Mouse (Mus musculus): ENCODE data around the gene Mrps36. TPM values are rescaled to one million over a fixed set of nuclear protein-coding genes. Genes with fewer than 3 reads are reported as not detected.
A peak's percentile ranks its signal among the peaks of the same experiment; 100 is the strongest.
"Not testable (repeated sequence)": the region's sequence is repeated elsewhere in the genome, so short reads cannot be mapped to it uniquely, and the experiment has no call there.

Gene Mrps36
- polyA plus RNA-seq, 1 experiment from 2014 or later, result 132 TPM

- not testable (repeated sequence) for H3K27me3 ChIP-seq (ENCODE audit: control insufficient read depth, insufficient read depth, low read length); H3K4me3 ChIP-seq (replicated peaks; ENCODE audit: low read depth, low read length); ATAC-seq (ENCODE audit: low FRiP score, low TSS enrichment); H3K27ac ChIP-seq (replicated peaks; ENCODE audit: low read depth, low read length); H3K9me3 ChIP-seq (ENCODE audit: control insufficient read depth, low read length); H3K4me2 ChIP-seq (ENCODE audit: low read length); H3K9ac ChIP-seq (replicated peaks; ENCODE audit: low read length); DNase-seq
- H3K4me1 ChIP-seq (ENCODE audit: control insufficient read depth, insufficient read depth, low read length), result peaks cover 10% of the 10 kb centered on the region
- peaks cover 14% of the 10 kb centered on the region for H3K36me3 ChIP-seq (ENCODE audit: control insufficient read depth, insufficient read depth, low read length)
- WGBS, result 94% methylated on average over 4 of the region's 4 CpGs
These were observed 15.9 kb downstream of the Mrps36 start for GRCm38 (mm10) chr13:100728530-100728929.

GRCm38 (mm10) chr13:100728086-100728485 lies 16.4 kb downstream of the Mrps36 start:
- H3K4me3 ChIP-seq (replicated peaks; ENCODE audit: low read depth, low read length), result no peak overlapping the region
- ATAC-seq (ENCODE audit: low FRiP score, low TSS enrichment), result no peak
- 96% methylated on average over 5 of the region's 5 CpGs for WGBS
- H3K27ac ChIP-seq (replicated peaks; ENCODE audit: low read depth, low read length), result no peak overlapping the region
- H3K4me2 ChIP-seq (ENCODE audit: low read length), result no peak overlapping the region
- peaks cover 10% of the 10 kb centered on the region for H3K4me1 ChIP-seq (ENCODE audit: control insufficient read depth, insufficient read depth, low read length)
- no peaks in the 10 kb centered on the region for H3K9me3 ChIP-seq (ENCODE audit: control insufficient read depth, low read length)
- H3K27me3 ChIP-seq (ENCODE audit: control insufficient read depth, insufficient read depth, low read length), result no peaks in the 10 kb centered on the region
- DNase-seq, result no peak
- no peak overlapping the region for H3K9ac ChIP-seq (replicated peaks; ENCODE audit: low read length)
- H3K36me3 ChIP-seq (ENCODE audit: control insufficient read depth, insufficient read depth, low read length), result peaks cover 14% of the 10 kb centered on the region

GRCm38 (mm10) chr13:100725194-100725593 lies 19.3 kb downstream of the Mrps36 start:
- Histone ChIP-seq H3K9me3 (ENCODE audit: control insufficient read depth, low read length) (no peaks in the 10 kb centered on the region), H3K4me1 (ENCODE audit: control insufficient read depth, insufficient read depth, low read length) (peaks cover 10% of the 10 kb centered on the region), H3K36me3 (ENCODE audit: control insufficient read depth, insufficient read depth, low read length) (peaks cover 31% of the 10 kb centered on the region), H3K27ac (replicated peaks; ENCODE audit: low read depth, low read length) (no peak overlapping the region), H3K4me2 (ENCODE audit: low read length) (no peak overlapping the region), H3K27me3 (ENCODE audit: control insufficient read depth, insufficient read depth, low read length) (no peaks in the 10 kb centered on the region), H3K9ac (replicated peaks; ENCODE audit: low read length) (no peak overlapping the region), H3K4me3 (replicated peaks; ENCODE audit: low read depth, low read length) (no peak overlapping the region)
- 88% methylated on average over 10 of the region's 10 CpGs for WGBS
- ATAC-seq (ENCODE audit: low FRiP score, low TSS enrichment) (no peak), DNase-seq (no peak)

- Histone ChIP-seq H3K9ac (replicated peaks; ENCODE audit: low read length) (no peak overlapping the region), H3K9me3 (ENCODE audit: control insufficient read depth, low read length) (no peaks in the 10 kb centered on the region), H3K4me3 (replicated peaks; ENCODE audit: low read depth, low read length) (no peak overlapping the region), H3K27ac (replicated peaks; ENCODE audit: low read depth, low read length) (no peak overlapping the region), H3K4me2 (ENCODE audit: low read length) (no peak overlapping the region), H3K36me3 (ENCODE audit: control insufficient read depth, insufficient read depth, low read length) (peaks cover 39% of the 10 kb centered on the region), H3K4me1 (ENCODE audit: control insufficient read depth, insufficient read depth, low read length) (peaks cover 2% of the 10 kb centered on the region), H3K27me3 (ENCODE audit: control insufficient read depth, insufficient read depth, low read length) (no peaks in the 10 kb centered on the region)
- DNase-seq (peak; percentile 32), ATAC-seq (ENCODE audit: low FRiP score, low TSS enrichment) (peak; percentile 17; the same call in 1 of the 2 replicates)
- 70% methylated on average over 7 of the region's 7 CpGs for WGBS
These were observed 20.3 kb downstream of the Mrps36 start for GRCm38 (mm10) chr13:100724051-100724754.

- peaks cover 44% of the 10 kb centered on the region for H3K36me3 ChIP-seq (ENCODE audit: control insufficient read depth, insufficient read depth, low read length)
These were observed 22.8 kb downstream of the Mrps36 start for GRCm38 (mm10) chr13:100721656-100722055.

GRCm38 (mm10) chr13:100715467-100715866 lies 29.0 kb downstream of the Mrps36 start:
- Histone ChIP-seq H3K4me3 (replicated peaks; ENCODE audit: low read depth, low read length) (no peak overlapping the region), H3K27me3 (ENCODE audit: control insufficient read depth, insufficient read depth, low read length) (no peaks in the 10 kb centered on the region), H3K4me1 (ENCODE audit: control insufficient read depth, insufficient read depth, low read length) (no peaks in the 10 kb centered on the region), H3K9me3 (ENCODE audit: control insufficient read depth, low read length) (no peaks in the 10 kb centered on the region), H3K9ac (replicated peaks; ENCODE audit: low read length) (no peak overlapping the region), H3K27ac (replicated peaks; ENCODE audit: low read depth, low read length) (no peak overlapping the region), H3K4me2 (ENCODE audit: low read length) (no peak overlapping the region), H3K36me3 (ENCODE audit: control insufficient read depth, insufficient read depth, low read length) (peaks cover 78% of the 10 kb centered on the region)
- WGBS, result 87% methylated on average over 6 of the region's 6 CpGs
- no peak for DNase-seq
- no peak for ATAC-seq (ENCODE audit: low FRiP score, low TSS enrichment)

More at GRCm38 (mm10) chr13:100721656-100722055, 22.8 kb downstream of the Mrps36 start:
- WGBS, result 92% methylated on average over 5 of the region's 5 CpGs
- Histone ChIP-seq H3K9me3 (ENCODE audit: control insufficient read depth, low read length) (no peaks in the 10 kb centered on the region), H3K27ac (replicated peaks; ENCODE audit: low read depth, low read length) (no peak overlapping the region), H3K4me3 (replicated peaks; ENCODE audit: low read depth, low read length) (no peak overlapping the region), H3K4me1 (ENCODE audit: control insufficient read depth, insufficient read depth, low read length) (no peaks in the 10 kb centered on the region), H3K9ac (replicated peaks; ENCODE audit: low read length) (no peak overlapping the region), H3K27me3 (ENCODE audit: control insufficient read depth, insufficient read depth, low read length) (no peaks in the 10 kb centered on the region), H3K4me2 (ENCODE audit: low read length) (no peak overlapping the region)
- no peak for ATAC-seq (ENCODE audit: low FRiP score, low TSS enrichment)
- no peak for DNase-seq

GRCm38 (mm10) chr13:100706206-100706605 lies 38.3 kb downstream of the Mrps36 start:
- Histone ChIP-seq H3K4me3 (replicated peaks; ENCODE audit: low read depth, low read length) (no peak overlapping the region), H3K4me2 (ENCODE audit: low read length) (no peak overlapping the region), H3K27ac (replicated peaks; ENCODE audit: low read depth, low read length) (no peak overlapping the region), H3K9me3 (ENCODE audit: control insufficient read depth, low read length) (no peaks in the 10 kb centered on the region), H3K4me1 (ENCODE audit: control insufficient read depth, insufficient read depth, low read length) (no peaks in the 10 kb centered on the region), H3K27me3 (ENCODE audit: control insufficient read depth, insufficient read depth, low read length) (no peaks in the 10 kb centered on the region), H3K36me3 (ENCODE audit: control insufficient read depth, insufficient read depth, low read length) (peaks cover 89% of the 10 kb centered on the region), H3K9ac (replicated peaks; ENCODE audit: low read length) (no peak overlapping the region)
- WGBS, result 94% methylated on average over 7 of the region's 7 CpGs
- DNase-seq (no peak), ATAC-seq (ENCODE audit: low FRiP score, low TSS enrichment) (no peak)

GRCm38 (mm10) chr13:100703468-100703867 lies 41.0 kb downstream of the Mrps36 start:
- Histone ChIP-seq H3K4me2 (ENCODE audit: low read length) (no peak overlapping the region), H3K4me3 (replicated peaks; ENCODE audit: low read depth, low read length) (no peak overlapping the region), H3K9me3 (ENCODE audit: control insufficient read depth, low read length) (no peaks in the 10 kb centered on the region), H3K9ac (replicated peaks; ENCODE audit: low read length) (no peak overlapping the region), H3K4me1 (ENCODE audit: control insufficient read depth, insufficient read depth, low read length) (no peaks in the 10 kb centered on the region), H3K36me3 (ENCODE audit: control insufficient read depth, insufficient read depth, low read length) (peaks cover 83% of the 10 kb centered on the region), H3K27ac (replicated peaks; ENCODE audit: low read depth, low read length) (no peak overlapping the region), H3K27me3 (ENCODE audit: control insufficient read depth, insufficient read depth, low read length) (no peaks in the 10 kb centered on the region)
- DNase-seq (no peak), ATAC-seq (ENCODE audit: low FRiP score, low TSS enrichment) (no peak)
- WGBS, result 95% methylated on average over 2 of the region's 2 CpGs

GRCm38 (mm10) chr13:100698866-100699265 lies 45.6 kb downstream of the Mrps36 start:
- ATAC-seq (ENCODE audit: low FRiP score, low TSS enrichment) (no peak), DNase-seq (no peak)
- Histone ChIP-seq H3K36me3 (ENCODE audit: control insufficient read depth, insufficient read depth, low read length) (peaks cover 62% of the 10 kb centered on the region), H3K27me3 (ENCODE audit: control insufficient read depth, insufficient read depth, low read length) (no peaks in the 10 kb centered on the region), H3K9ac (replicated peaks; ENCODE audit: low read length) (no peak overlapping the region), H3K9me3 (ENCODE audit: control insufficient read depth, low read length) (no peaks in the 10 kb centered on the region), H3K27ac (replicated peaks; ENCODE audit: low read depth, low read length) (no peak overlapping the region), H3K4me2 (ENCODE audit: low read length) (no peak overlapping the region), H3K4me1 (ENCODE audit: control insufficient read depth, insufficient read depth, low read length) (no peaks in the 10 kb centered on the region), H3K4me3 (replicated peaks; ENCODE audit: low read depth, low read length) (no peak overlapping the region)
- WGBS, result 94% methylated on average over 10 of the region's 10 CpGs

All from midbrain, embryonic 14.5 days (tissue).